Mouse (Mus musculus) lung, postnatal 36 days (tissue): ENCODE data around the gene Tsga10.

Experiments used
- DNase-seq: peaks from one replicate; pipeline ENCODE4 v3.0.0; 2022; ENCODE audit warnings: mixed read lengths

Tsga10 gene

GRCm38 (mm10) chr1:37850696-37851095 is 15.5 kb downstream of the Tsga10 start:
- no peak for DNase-seq

GRCm38 (mm10) chr1:37846878-37847277 is 19.4 kb downstream of the Tsga10 start:
- no peak for DNase-seq

- DNase-seq: no peak
These were observed 34.5 kb downstream of the Tsga10 start for GRCm38 (mm10) chr1:37831681-37832080.

- peak; percentile 21 for DNase-seq
These were observed 63.9 kb downstream of the Tsga10 start for GRCm38 (mm10) chr1:37802291-37802690.

- DNase-seq: no peak
These were observed 65.9 kb downstream of the Tsga10 start for GRCm38 (mm10) chr1:37800298-37800697.

- no peak for DNase-seq
These were observed 66.7 kb downstream of the Tsga10 start for GRCm38 (mm10) chr1:37799505-37799904.

GRCm38 (mm10) chr1:37759407-37759806 is 106.8 kb downstream of the Tsga10 start:
- peak; percentile 32 for DNase-seq

- DNase-seq: no peak
These were observed 121.5 kb downstream of the Tsga10 start for GRCm38 (mm10) chr1:37744650-37745259.

- no peak for DNase-seq
These were observed 123.5 kb downstream of the Tsga10 start for GRCm38 (mm10) chr1:37742602-37743270.

- DNase-seq: no peak
These were observed 124.1 kb downstream of the Tsga10 start for GRCm38 (mm10) chr1:37742126-37742525.

- no peak for DNase-seq
These were observed 125.9 kb downstream of the Tsga10 start for GRCm38 (mm10) chr1:37740161-37740802.

- DNase-seq: no peak
These were observed 127.3 kb downstream of the Tsga10 start for GRCm38 (mm10) chr1:37738895-37739294.

GRCm38 (mm10) chr1:37737045-37737444 is 129.2 kb downstream of the Tsga10 start:
- no peak for DNase-seq

GRCm38 (mm10) chr1:37735932-37736331 is 130.3 kb downstream of the Tsga10 start:
- no peak for DNase-seq

GRCm38 (mm10) chr1:37734841-37735240 is 131.4 kb downstream of the Tsga10 start:
- no peak for DNase-seq

GRCm38 (mm10) chr1:37729353-37729752 is 136.9 kb downstream of the Tsga10 start:
- no peak for DNase-seq

- DNase-seq: no peak
These were observed 138.2 kb downstream of the Tsga10 start for GRCm38 (mm10) chr1:37728053-37728452.

GRCm38 (mm10) chr1:37727186-37727585 is 139.0 kb downstream of the Tsga10 start:
- DNase-seq: no peak

GRCm38 (mm10) chr1:37726426-37726825 is 139.8 kb downstream of the Tsga10 start:
- DNase-seq: no peak

- no peak for DNase-seq
These were observed 140.3 kb downstream of the Tsga10 start for GRCm38 (mm10) chr1:37725880-37726279.

- no peak for DNase-seq
These were observed 145.1 kb downstream of the Tsga10 start for GRCm38 (mm10) chr1:37721092-37721491.

- peak; percentile 41 for DNase-seq
These were observed 146.2 kb downstream of the Tsga10 start, which contains the start of gene 2010300C02Rik for GRCm38 (mm10) chr1:37719761-37720640. Gene 2010300C02Rik (minus strand): TSS chr1:37720085.
